Mouse (Mus musculus) myocyte (in vitro differentiated cells): ENCODE measurements around the gene N4bp2l1. TPM values are rescaled to one million over a fixed set of nuclear protein-coding genes. Genes with fewer than 3 reads are reported as not detected.

Source experiments
- H3K27me3 ChIP-seq: one replicate; pipeline ENCODE4 v1.6.1; 2011; ENCODE audit not compliant: control insufficient read depth, insufficient read depth, insufficient read length
- H3K36me3 ChIP-seq: one replicate; pipeline ENCODE4 v1.6.1; 2011; ENCODE audit not compliant: control insufficient read depth, insufficient read depth
- H3K4me2 ChIP-seq: one replicate; pipeline ENCODE4 v1.6.1; 2011; ENCODE audit warnings: low read depth, control low read depth
- H3K4me3 ChIP-seq: one replicate; pipeline ENCODE4 v1.5.1; 2011; ENCODE audit warnings: mild to moderate bottlenecking, control low read depth, moderate library complexity
- H3K79me2 ChIP-seq: one replicate; pipeline ENCODE4 v1.6.1; 2011; ENCODE audit not compliant: control insufficient read depth, insufficient read depth
- H3ac ChIP-seq: one replicate; pipeline ENCODE4 v1.6.1; 2011; ENCODE audit not compliant: control insufficient read depth, insufficient read length
- CEBPB ChIP-seq: IDR thresholded peaks from 2 replicates; pipeline ENCODE4 v1.6.1; 2011; ENCODE audit warnings: mild to moderate bottlenecking, moderate library complexity; ENCODE audit not compliant: poor library complexity, insufficient read depth, severe bottlenecking
- E2F4 ChIP-seq: IDR thresholded peaks from one replicate; pipeline ENCODE4 v1.6.1; 2011; ENCODE audit warnings: mild to moderate bottlenecking, control low read depth, moderate library complexity; ENCODE audit not compliant: insufficient read depth
- MAX ChIP-seq: IDR thresholded peaks from one replicate; pipeline ENCODE4 v1.6.1; 2011; ENCODE audit warnings: low read depth, mild to moderate bottlenecking, control low read depth
- MYOD1 ChIP-seq, 3 experiments: IDR thresholded peaks; one replicate each; pipeline ENCODE4 v1.6.1; 2011; ENCODE audit warnings: control low read depth in 2 of 3, low read depth in 2 of 3, mild to moderate bottlenecking in 2 of 3, moderate library complexity in 1 of 3; ENCODE audit not compliant: insufficient read length in 2 of 3, control insufficient read depth in 1 of 3
- MYOG ChIP-seq, 3 experiments: IDR thresholded peaks; one replicate each; pipeline ENCODE4 v1.6.1; 2011; ENCODE audit warnings: control low read depth in 2 of 3, low read depth in 2 of 3, mild to moderate bottlenecking in 2 of 3; ENCODE audit not compliant: insufficient read length in 2 of 3, control insufficient read depth in 1 of 3, insufficient read depth in 1 of 3
- POLR2A ChIP-seq: IDR thresholded peaks from one replicate; pipeline ENCODE4 v1.6.1; 2011; ENCODE audit warnings: low read depth, mild to moderate bottlenecking, control low read depth, moderate library complexity; ENCODE audit not compliant: insufficient read length
- POLR2AphosphoS2 ChIP-seq: IDR thresholded peaks from one replicate; pipeline ENCODE4 v1.6.1; 2011; ENCODE audit warnings: low read depth, control low read depth; ENCODE audit not compliant: insufficient read length
- REST ChIP-seq: IDR thresholded peaks from one replicate; pipeline ENCODE4 v1.6.1; 2011; ENCODE audit warnings: mild to moderate bottlenecking, control low read depth, moderate library complexity; ENCODE audit not compliant: insufficient read depth, insufficient read length
- SRF ChIP-seq: IDR thresholded peaks from one replicate; pipeline ENCODE4 v1.6.1; 2011; ENCODE audit warnings: low read depth; ENCODE audit not compliant: control insufficient read depth, insufficient read length
- TCF12 ChIP-seq: IDR thresholded peaks from one replicate; pipeline ENCODE4 v1.6.1; 2011; ENCODE audit warnings: mild to moderate bottlenecking, control low read depth; ENCODE audit not compliant: poor library complexity, insufficient read depth, severe bottlenecking
- TCF3 ChIP-seq: IDR thresholded peaks from one replicate; pipeline ENCODE4 v1.6.1; 2011; ENCODE audit warnings: low read depth, control low read depth; ENCODE audit not compliant: insufficient read length
- USF1 ChIP-seq: IDR thresholded peaks from one replicate; pipeline ENCODE4 v1.6.1; 2011; ENCODE audit warnings: low read depth, mild to moderate bottlenecking, control low read depth, moderate library complexity
- polyA plus RNA-seq: library from polyadenylated mRNA; unstranded; fragments of >200 nt; fragmentation: generic; extraction: Trizol; gene quantifications from one replicate; pipeline ENCODE4 v1.2.1, GENCODE M21; 2012; ENCODE audit warnings: missing spikeins

N4bp2l1 gene
- polyA plus RNA-seq, 1 experiment, result 1.4 TPM

GRCm38 (mm10) chr5:150566971-150567370, 30.0 kb downstream of the N4bp2l1 start:
- H3K79me2 ChIP-seq, result no peaks in the 10 kb centered on the region
- no peak overlapping the region for H3K4me3 ChIP-seq
- H3ac ChIP-seq, result no peak overlapping the region
- H3K27me3 ChIP-seq, result no peaks in the 10 kb centered on the region
- peaks cover 11% of the 10 kb centered on the region for H3K36me3 ChIP-seq
- TF ChIP-seq SRF (no peak), USF1 (no peak), MYOG (IDR thresholded peaks at IDR 0.05; ENCODE audit: control insufficient read depth in 1 of 3, insufficient read depth in 1 of 3, insufficient read length in 2 of 3, low read depth in 2 of 3) (no peak), TCF3 (no peak), CEBPB (no peak), POLR2A (no peak), REST (no peak), MAX (no peak), POLR2AphosphoS2 (no peak), TCF12 (no peak), MYOD1 (IDR thresholded peaks at IDR 0.05; ENCODE audit: control insufficient read depth in 1 of 3, insufficient read length in 2 of 3, low read depth in 2 of 3) (no peak), E2F4 (no peak)
- H3K4me2 ChIP-seq, result no peak overlapping the region

- no peak overlapping the region for H3K4me3 ChIP-seq
- no peaks in the 10 kb centered on the region for H3K79me2 ChIP-seq
- no peak overlapping the region for H3K4me2 ChIP-seq
- H3K27me3 ChIP-seq, result no peaks in the 10 kb centered on the region
- no peak overlapping the region for H3ac ChIP-seq
- TF ChIP-seq E2F4 (no peak), CEBPB (no peak), MYOG (IDR thresholded peaks at IDR 0.05; ENCODE audit: control insufficient read depth in 1 of 3, insufficient read depth in 1 of 3, insufficient read length in 2 of 3, low read depth in 2 of 3) (no peak), POLR2A (no peak), POLR2AphosphoS2 (no peak)
- peaks cover 11% of the 10 kb centered on the region for H3K36me3 ChIP-seq
Observed at GRCm38 (mm10) chr5:150566226-150566625, 30.8 kb downstream of the N4bp2l1 start.

GRCm38 (mm10) chr5:150564426-150564825, 32.6 kb downstream of the N4bp2l1 start:
- Histone ChIP-seq H3K36me3 (peaks cover 11% of the 10 kb centered on the region), H3K4me3 (no peak overlapping the region)

GRCm38 (mm10) chr5:150561783-150562182, 35.2 kb downstream of the N4bp2l1 start:
- Histone ChIP-seq H3K36me3 (no peaks in the 10 kb centered on the region), H3K27me3 (no peaks in the 10 kb centered on the region), H3K79me2 (no peaks in the 10 kb centered on the region), H3K4me2 (no peak overlapping the region), H3K4me3 (no peak overlapping the region), H3ac (no peak overlapping the region)
- no peak for TF ChIP-seq REST
- no peak for TF ChIP-seq POLR2AphosphoS2
- no peak for TF ChIP-seq CEBPB
- no peak for TF ChIP-seq MAX
- TF ChIP-seq TCF3, result no peak
- TF ChIP-seq MYOG (IDR thresholded peaks at IDR 0.05; ENCODE audit: control insufficient read depth in 1 of 3, insufficient read depth in 1 of 3, insufficient read length in 2 of 3, low read depth in 2 of 3), result no peak
- no peak for TF ChIP-seq SRF
- no peak for TF ChIP-seq MYOD1 (IDR thresholded peaks at IDR 0.05; ENCODE audit: control insufficient read depth in 1 of 3, insufficient read length in 2 of 3, low read depth in 2 of 3)
- no peak for TF ChIP-seq USF1
- no peak for TF ChIP-seq TCF12
- TF ChIP-seq E2F4, result no peak
- TF ChIP-seq POLR2A, result no peak

More at GRCm38 (mm10) chr5:150564426-150564825, 32.6 kb downstream of the N4bp2l1 start:
- Histone ChIP-seq H3ac (no peak overlapping the region), H3K4me2 (no peak overlapping the region), H3K27me3 (no peaks in the 10 kb centered on the region), H3K79me2 (no peaks in the 10 kb centered on the region)
- no peak for TF ChIP-seq TCF12
- no peak for TF ChIP-seq POLR2A
- TF ChIP-seq MAX, result no peak
- no peak for TF ChIP-seq CEBPB
- TF ChIP-seq TCF3, result no peak
- no peak for TF ChIP-seq MYOD1 (IDR thresholded peaks at IDR 0.05; ENCODE audit: control insufficient read depth in 1 of 3, insufficient read length in 2 of 3, low read depth in 2 of 3)
- no peak for TF ChIP-seq POLR2AphosphoS2
- no peak for TF ChIP-seq E2F4
- no peak for TF ChIP-seq REST
- TF ChIP-seq MYOG (IDR thresholded peaks at IDR 0.05; ENCODE audit: control insufficient read depth in 1 of 3, insufficient read depth in 1 of 3, insufficient read length in 2 of 3, low read depth in 2 of 3), result no peak
- TF ChIP-seq SRF, result no peak
- TF ChIP-seq USF1, result no peak

GRCm38 (mm10) chr5:150561376-150561775, 35.6 kb downstream of the N4bp2l1 start:
- Histone ChIP-seq H3K79me2 (no peaks in the 10 kb centered on the region), H3K4me2 (no peak overlapping the region), H3K27me3 (no peaks in the 10 kb centered on the region), H3K4me3 (no peak overlapping the region), H3ac (no peak overlapping the region), H3K36me3 (no peaks in the 10 kb centered on the region)
- no peak for TF ChIP-seq POLR2A
- TF ChIP-seq POLR2AphosphoS2, result no peak
- no peak for TF ChIP-seq TCF3
- TF ChIP-seq SRF, result no peak
- TF ChIP-seq MYOD1 (IDR thresholded peaks at IDR 0.05; ENCODE audit: control insufficient read depth in 1 of 3, insufficient read length in 2 of 3, low read depth in 2 of 3), result no peak
- no peak for TF ChIP-seq MYOG (IDR thresholded peaks at IDR 0.05; ENCODE audit: control insufficient read depth in 1 of 3, insufficient read depth in 1 of 3, insufficient read length in 2 of 3, low read depth in 2 of 3)
- TF ChIP-seq MAX, result no peak
- TF ChIP-seq CEBPB, result no peak
- no peak for TF ChIP-seq E2F4
- no peak for TF ChIP-seq USF1
- TF ChIP-seq REST, result no peak
- TF ChIP-seq TCF12, result no peak
